12 mouse cellular contexts compared by ENCODE assay signal in the genomic region with DNA sequence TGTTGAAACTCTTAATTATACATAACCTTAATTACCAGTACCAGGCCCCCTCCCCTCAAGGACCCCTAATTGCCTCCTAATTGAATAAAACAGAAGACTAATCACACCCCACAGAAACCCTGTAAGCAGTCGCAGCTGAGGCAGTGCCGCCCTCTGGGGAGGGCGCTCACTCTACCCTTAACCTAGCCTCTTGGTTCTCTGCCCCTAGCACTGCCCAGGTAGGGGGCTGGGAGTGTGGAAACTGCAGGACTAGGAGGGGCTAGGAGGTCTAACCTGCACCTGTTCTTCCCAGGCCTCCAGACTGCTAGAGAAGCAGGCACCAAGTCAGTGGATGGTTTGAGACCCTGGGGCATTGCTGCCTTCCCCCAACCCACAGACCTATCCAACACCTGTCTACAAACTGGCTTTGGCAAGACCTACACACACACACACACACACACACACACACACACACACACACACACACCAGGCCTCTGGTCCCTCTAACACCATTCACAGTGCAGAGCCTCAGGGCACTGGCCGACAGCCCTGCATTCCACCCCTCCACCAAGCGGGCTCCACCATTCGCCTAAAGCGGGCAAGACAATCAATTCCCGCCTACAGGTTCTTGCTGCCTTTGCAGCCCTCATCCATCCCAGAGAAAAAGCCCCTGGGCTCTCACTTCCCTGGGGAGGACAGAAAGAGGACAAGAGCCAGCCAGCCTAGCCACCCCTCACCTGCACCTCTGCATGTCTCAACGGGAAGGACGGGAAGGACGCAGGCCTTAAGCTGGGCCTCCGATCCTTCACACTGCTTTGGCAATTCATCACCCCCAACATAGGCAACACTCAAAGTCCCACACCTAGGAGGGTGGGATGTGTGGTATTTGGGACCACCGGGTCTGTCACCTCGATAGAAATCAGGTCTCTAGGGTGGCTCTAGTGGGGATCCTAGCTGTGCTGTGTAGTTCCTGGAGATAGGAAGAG. TPM values are rescaled to one million over a fixed set of nuclear protein-coding genes. Genes with fewer than 3 reads are reported as not detected.
A peak's percentile ranks its signal among the peaks of the same experiment; 100 is the strongest.
DNase-seq lines count a peak whose midpoint lies in the region; ATAC-seq and TF ChIP-seq lines count a peak whose summit lies in the region.
"Had no signal": no experiment of that assay in that cellular context is flagged by ENCODE, and none has a peak within 500 bp of the region (broad histone marks: within the 10 kb centered on the region; RNA-seq: fewer than 3 reads in every experiment).

No protein-coding gene starts in this region.

- H3K9me3 ChIP-seq in heart, embryonic 11.5 days (replicated peaks; ENCODE audit: control insufficient read depth, low read length) = no peaks in the 10 kb centered on the region
- H3K9me3 ChIP-seq in forebrain, postnatal 0 days (ENCODE audit: low read length) = no peaks in the 10 kb centered on the region
- no peaks in the 10 kb centered on the region for H3K9me3 ChIP-seq in kidney, embryonic 15.5 days (replicated peaks)
- H3K9me3 ChIP-seq in neural tube, embryonic 12.5 days = no peaks in the 10 kb centered on the region

- peaks cover 68% of the 10 kb centered on the region for H3K27me3 ChIP-seq in heart, embryonic 11.5 days (ENCODE audit: control insufficient read depth, insufficient read depth, low read length)
- H3K27me3 ChIP-seq in forebrain, postnatal 0 days (ENCODE audit: insufficient read depth, low read length) = peaks cover 18% of the 10 kb centered on the region
- peaks cover 99% of the 10 kb centered on the region for H3K27me3 ChIP-seq in kidney, embryonic 15.5 days
- peaks cover 87% of the 10 kb centered on the region for H3K27me3 ChIP-seq in neural tube, embryonic 12.5 days (replicated peaks)

- peak overlapping the region; percentile 79 for H3K4me3 ChIP-seq in heart, embryonic 11.5 days (ENCODE audit: low read depth, low read length)
- H3K4me3 ChIP-seq in forebrain, postnatal 0 days (ENCODE audit: low read depth, low read length) = peak overlapping the region; percentile 46
- peak overlapping the region; percentile 64 for H3K4me3 ChIP-seq in kidney, embryonic 15.5 days (replicated peaks)
- peak overlapping the region; percentile 19 for H3K4me3 ChIP-seq in neural tube, embryonic 12.5 days
- H3K4me3 ChIP-seq: myocyte had no signal

- peaks cover 30% of the 10 kb centered on the region for H3K4me1 ChIP-seq in heart, embryonic 11.5 days (ENCODE audit: control insufficient read depth, insufficient read depth, low read length)
- no peaks in the 10 kb centered on the region; the same call in 1 of the 2 replicates for H3K4me1 ChIP-seq in forebrain, postnatal 0 days (ENCODE audit: insufficient read depth)
- H3K4me1 ChIP-seq in kidney, embryonic 15.5 days = peaks cover 42% of the 10 kb centered on the region
- H3K4me1 ChIP-seq in neural tube, embryonic 12.5 days = peaks cover 63% of the 10 kb centered on the region

- no peak overlapping the region for H3K27ac ChIP-seq in heart, embryonic 11.5 days (ENCODE audit: low read depth, low read length)
- H3K27ac ChIP-seq in forebrain, postnatal 0 days (ENCODE audit: low read depth, low read length) = peak overlapping the region; percentile 35; the same call in 1 of the 2 replicates
- H3K27ac ChIP-seq in kidney, embryonic 15.5 days = peak overlapping the region; percentile 94; the same call in 1 of the 2 replicates
- H3K27ac ChIP-seq in neural tube, embryonic 12.5 days = no peak overlapping the region

- intact Hi-C loops in gastrocnemius, postnatal 14 days (cut with DNase I; ENCODE audit: low total_unique reads) = no loop called here

- TF ChIP-seq CTCF in forebrain, postnatal 0 days (IDR thresholded peaks at IDR 0.05; ENCODE audit: low read depth) = no peak

- peak overlapping the region; percentile 91 for H3K9ac ChIP-seq in heart, embryonic 11.5 days (ENCODE audit: low read depth, low read length)
- H3K9ac ChIP-seq in forebrain, postnatal 0 days = peak overlapping the region; percentile 51
- peak overlapping the region; percentile 62; the same call in 1 of the 2 replicates for H3K9ac ChIP-seq in kidney, embryonic 15.5 days
- 0 out of 2 replicates have a peak overlapping the region, but pooled peaks have one; percentile 33 for H3K9ac ChIP-seq in neural tube, embryonic 12.5 days

- no peaks in the 10 kb centered on the region for H3K36me3 ChIP-seq in heart, embryonic 11.5 days (ENCODE audit: control insufficient read depth, insufficient read depth, low read length)
- no peaks in the 10 kb centered on the region for H3K36me3 ChIP-seq in forebrain, postnatal 0 days (ENCODE audit: insufficient read depth)
- H3K36me3 ChIP-seq in kidney, embryonic 15.5 days = no peaks in the 10 kb centered on the region
- H3K36me3 ChIP-seq in neural tube, embryonic 12.5 days = no peaks in the 10 kb centered on the region

- peak overlapping the region; percentile 85 for H3K4me2 ChIP-seq in heart, embryonic 11.5 days
- peak overlapping the region; percentile 61 for H3K4me2 ChIP-seq in forebrain, postnatal 0 days (ENCODE audit: low read depth)
- peak overlapping the region; percentile 93 for H3K4me2 ChIP-seq in kidney, embryonic 15.5 days
- peak overlapping the region; percentile 88 for H3K4me2 ChIP-seq in neural tube, embryonic 12.5 days (replicated peaks)

- no peak for DNase-seq in heart, adult 8-10 months (ENCODE audit: low spot score)
- DNase-seq in forebrain, postnatal 0 days = no peak
- no peak for DNase-seq in cerebellum, adult 8-10 months
- no peak for DNase-seq in gastrocnemius, postnatal 14 days
- no peak for DNase-seq in layer of hippocampus, postnatal 36 days
- DNase-seq: adrenal gland, postnatal 25 days; B cell, adult 2 months had no signal

- WGBS in heart, embryonic 11.5 days (ENCODE audit: insufficient replicate concordance) = 27% methylated on average over 14 of the region's 14 CpGs
- WGBS in forebrain, postnatal 0 days = 37% methylated on average over 14 of the region's 14 CpGs
- WGBS in kidney, embryonic 15.5 days = 32% methylated on average over 14 of the region's 14 CpGs
- WGBS in neural tube, embryonic 12.5 days = 22% methylated on average over 14 of the region's 14 CpGs

- ATAC-seq in heart, embryonic 11.5 days (replicated peaks; ENCODE audit: insufficient number of reproducible peaks, low FRiP score, low TSS enrichment) = no peak
- no peak for ATAC-seq in forebrain, postnatal 0 days
- ATAC-seq in kidney, embryonic 15.5 days (replicated peaks; ENCODE audit: low FRiP score) = no peak
- ATAC-seq in neural tube, embryonic 12.5 days (ENCODE audit: low FRiP score, low read depth) = no peak

RNA-seq across cellular contexts. Expression of gene Prdm16, which starts 3.6 kb away (rescaled TPM):
- 14.2 and 14.8 TPM in 2 replicates for polyA plus RNA-seq in heart, embryonic 11.5 days (2014; fragmentation: Nextera tagmentation; extraction: Ambion mirVana)
- 10 to 100 TPM; 12.6 to 15.7 (median 14.3) TPM for total RNA-seq in heart, adult 8-10 months (2022)
- 9.8 and 10.7 TPM in 2 replicates for total RNA-seq in forebrain, postnatal 0 days (2014; rRNA removed)
- 7.8 and 16.3 TPM in 2 replicates for polyA plus RNA-seq in forebrain, postnatal 0 days (2015; fragmentation: Nextera tagmentation; extraction: Ambion mirVana)
- polyA plus RNA-seq in kidney, embryonic 15.5 days (2015; fragmentation: Nextera tagmentation; extraction: Ambion mirVana) = 22.0 and 22.1 TPM in 2 replicates
- polyA plus RNA-seq in neural tube, embryonic 12.5 days (2016; fragmentation: Nextera tagmentation; extraction: Ambion mirVana) = 12.9 and 13.4 TPM in 2 replicates
- total RNA-seq in gastrocnemius, postnatal 14 days (2021) = 1 to 10 TPM; 1.2 to 3.5 TPM
- 10 to 100 TPM in 1 of 2 experiments, 1 to 10 TPM in 1; 9.4 to 11.8 TPM for total RNA-seq in layer of hippocampus, postnatal 36 days (2021)
- polyA plus RNA-seq: myocyte had no signal

RNA-seq across cellular contexts. Expression of gene Actrt2, which starts 34.6 kb away (rescaled TPM):
- polyA plus RNA-seq in heart, embryonic 11.5 days (2014; fragmentation: Nextera tagmentation; extraction: Ambion mirVana) = not detected in 2 replicates
- total RNA-seq in heart, adult 8-10 months (2022) = not detected
- total RNA-seq in forebrain, postnatal 0 days (2014; rRNA removed) = not detected in 2 replicates
- polyA plus RNA-seq in forebrain, postnatal 0 days (2015; fragmentation: Nextera tagmentation; extraction: Ambion mirVana) = not detected in 2 replicates
- not detected in 2 replicates for polyA plus RNA-seq in kidney, embryonic 15.5 days (2015; fragmentation: Nextera tagmentation; extraction: Ambion mirVana)
- polyA plus RNA-seq in neural tube, embryonic 12.5 days (2016; fragmentation: Nextera tagmentation; extraction: Ambion mirVana) = not detected in 2 replicates
- not detected for total RNA-seq in gastrocnemius, postnatal 14 days (2021)
- not detected for total RNA-seq in layer of hippocampus, postnatal 36 days (2021)
- total RNA-seq: adrenal gland, postnatal 25 days; heart, postnatal 14 days had no signal
- polyA plus RNA-seq: myocyte had no signal

Comparison
In these comparisons a context has a peak if more than half of its experiments do, and no peak if none do; other contexts are left out.
1. H3K27ac ChIP-seq: peak in forebrain, postnatal 0 days (single experiment) and kidney, embryonic 15.5 days (single experiment); none in heart, embryonic 11.5 days (single experiment) and neural tube, embryonic 12.5 days (single experiment).
2. H3K4me3 ChIP-seq: peak in every context shown above with its lines; median percentile 79 in heart, embryonic 11.5 days; 64 in kidney, embryonic 15.5 days; 46 in forebrain, postnatal 0 days; 19 in neural tube, embryonic 12.5 days.
3. H3K9ac ChIP-seq: peak in every context shown above with its lines; median percentile 91 in heart, embryonic 11.5 days; 62 in kidney, embryonic 15.5 days; 51 in forebrain, postnatal 0 days; 33 in neural tube, embryonic 12.5 days.
4. Peak in every context shown above with its lines, with median percentiles within 50 percentile points of each other: H3K4me2 ChIP-seq.